Mouse (Mus musculus) skeletal muscle tissue, postnatal 0 days (tissue): ENCODE measurements around the gene Ddx11. TPM values are rescaled to one million over a fixed set of nuclear protein-coding genes. Genes with fewer than 3 reads are reported as not detected.

Source experiments
- polyA plus RNA-seq: library from polyadenylated mRNA; unstranded; fragments of >200 nt; fragmentation: Nextera tagmentation; extraction: Ambion mirVana; gene quantifications from 2 replicates; pipeline ENCODE4 v1.2.1, GENCODE M21; 2015

The Ddx11 gene
- polyA plus RNA-seq, result 1.8 and 2.2 TPM in 2 replicates

DNA sequence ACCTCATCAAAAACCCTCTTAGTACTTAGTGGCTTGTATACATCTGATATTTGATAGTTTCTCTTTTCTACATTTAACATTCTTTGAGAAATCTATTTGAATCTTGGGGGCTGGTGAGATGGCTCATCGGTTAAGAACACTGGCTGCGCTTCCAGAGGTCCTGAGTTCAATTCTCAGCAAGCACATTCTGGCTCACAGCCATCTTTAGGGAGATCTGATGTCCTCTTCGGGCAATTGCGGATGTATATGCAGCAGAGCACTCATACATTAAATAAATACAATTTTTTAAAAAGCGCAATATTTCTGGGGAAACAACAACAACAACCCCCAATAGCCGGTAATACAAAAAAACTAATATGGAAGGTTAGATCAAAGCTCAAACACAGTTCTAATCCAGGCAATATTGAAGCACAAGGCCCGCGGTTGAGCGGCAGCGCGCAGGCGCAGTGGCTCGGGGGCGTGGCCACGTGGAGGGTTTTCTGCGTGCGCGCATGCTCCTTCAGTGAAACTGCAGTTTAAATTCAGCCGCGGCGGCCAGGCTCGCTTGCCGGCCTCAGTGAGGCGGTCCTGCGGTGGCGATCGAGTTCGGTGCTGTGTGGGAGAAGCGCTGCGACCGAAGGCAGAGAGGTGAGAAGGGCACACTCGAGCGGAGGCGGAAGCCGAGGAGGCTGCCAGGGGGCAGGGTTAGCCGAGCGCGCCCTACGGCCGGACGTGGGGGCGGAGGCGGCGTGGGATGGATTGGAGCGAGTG, at the start of gene Ddx11:
TSS of gene Ddx11 (plus strand) at position 455 of the 750 bp plus-strand sequence.

GRCm38 (mm10) chr17:66076934-66077333, 46.4 kb upstream of the Ddx11 start, which contains the start of gene Ankrd12:
Ankrd12 (minus strand) TSS chr17:66077089.

GRCm38 (mm10) chr17:66101380-66102330, 21.7 kb upstream of the Ddx11 start, which contains the start of gene Ndufv2:
Ndufv2 (minus strand) TSS chr17:66101559.

DNA sequence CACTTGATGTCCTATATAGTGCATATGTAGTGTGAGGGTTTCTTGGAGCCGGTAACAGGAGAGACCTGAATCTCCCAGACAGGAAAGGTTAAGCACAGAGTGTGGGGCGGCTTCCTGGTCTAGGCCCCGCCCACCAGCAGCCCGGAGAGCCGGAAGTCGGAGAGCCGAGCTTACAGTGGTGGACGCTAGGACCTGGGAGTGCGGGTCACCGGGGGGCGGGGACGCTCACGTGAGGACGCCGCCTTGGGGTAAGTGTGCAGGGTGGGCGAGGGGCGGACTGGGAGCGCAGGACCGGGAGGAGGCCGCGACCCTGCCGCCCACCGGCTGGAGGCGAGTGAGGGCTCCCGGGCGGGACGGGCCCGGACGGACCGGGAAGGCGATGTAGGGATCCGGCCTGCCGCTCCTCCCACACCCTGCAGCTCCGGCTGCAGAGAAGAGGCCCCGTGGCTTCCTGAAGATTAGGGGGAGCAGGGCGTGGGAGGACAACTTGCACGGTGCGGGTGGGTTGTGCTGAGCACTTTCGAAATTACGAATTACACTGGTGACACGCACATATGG, 11.8 kb upstream of the Ddx11 start, which contains the start of gene Washc1:
TSS of gene Washc1 (plus strand) at position 144 of the 558 bp plus-strand sequence.

Other genes with a start within 250 kb of the Ddx11 start
- 43.2 and 47.4 TPM in 2 replicates for gene Ralbp1, start 237.7 kb upstream of the Ddx11 start, polyA plus RNA-seq
- gene Twsg1, start 172.3 kb upstream of the Ddx11 start, polyA plus RNA-seq, result 29.9 and 30.6 TPM in 2 replicates
- 12.9 and 15.2 TPM in 2 replicates for gene Ankrd12, start 46.4 kb upstream of the Ddx11 start, polyA plus RNA-seq
- gene Ndufv2, start 22.0 kb upstream of the Ddx11 start, polyA plus RNA-seq, result 702 and 834 TPM in 2 replicates
- 21.4 and 27.0 TPM in 2 replicates for gene Washc1, start 12.0 kb upstream of the Ddx11 start, polyA plus RNA-seq